Mouse (Mus musculus) spleen, postnatal 10 days (tissue): ENCODE data around the gene Churc1.
"Not testable (repeated sequence)": the region's sequence is repeated elsewhere in the genome, so short reads cannot be mapped to it uniquely, and the experiment has no call there.

Source experiments
- DNase-seq, 2 experiments: peaks; one replicate each; pipeline ENCODE4 v3.0.0; 2021 to 2022; ENCODE audit warnings: low spot score in 2 of 2

The Churc1 gene

DNA sequence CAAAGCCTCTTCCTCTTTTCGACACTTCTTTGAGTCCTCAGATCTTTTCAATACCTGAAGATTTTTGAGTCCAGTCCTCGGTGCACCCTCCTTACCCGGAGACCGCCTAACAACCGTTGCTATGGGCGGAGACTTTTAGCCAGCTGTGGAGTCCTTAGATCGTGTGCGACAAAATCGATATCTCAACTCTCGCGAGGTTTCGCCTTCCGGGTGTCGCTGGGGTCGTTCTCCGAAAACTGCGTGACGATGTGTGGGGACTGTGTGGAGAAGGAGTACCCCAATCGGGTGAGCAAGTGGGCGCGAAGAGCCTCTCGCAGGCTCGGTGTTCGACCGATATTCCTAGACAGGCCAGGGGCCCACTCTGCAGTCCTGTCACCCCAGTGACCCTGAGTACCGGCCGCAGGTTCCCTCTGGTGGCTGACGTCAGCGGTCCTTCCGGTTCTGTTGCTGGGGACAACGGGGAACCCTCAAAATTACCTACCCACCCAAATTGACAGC, at the start of gene Churc1, which contains the start of gene Fntb:
Churc1 (plus strand) TSS at position 185 of the 498 bp plus-strand sequence.
Fntb (plus strand) TSS at position 236 of the 498 bp plus-strand sequence.
- peak; percentile 93 to 98 for DNase-seq

DNA sequence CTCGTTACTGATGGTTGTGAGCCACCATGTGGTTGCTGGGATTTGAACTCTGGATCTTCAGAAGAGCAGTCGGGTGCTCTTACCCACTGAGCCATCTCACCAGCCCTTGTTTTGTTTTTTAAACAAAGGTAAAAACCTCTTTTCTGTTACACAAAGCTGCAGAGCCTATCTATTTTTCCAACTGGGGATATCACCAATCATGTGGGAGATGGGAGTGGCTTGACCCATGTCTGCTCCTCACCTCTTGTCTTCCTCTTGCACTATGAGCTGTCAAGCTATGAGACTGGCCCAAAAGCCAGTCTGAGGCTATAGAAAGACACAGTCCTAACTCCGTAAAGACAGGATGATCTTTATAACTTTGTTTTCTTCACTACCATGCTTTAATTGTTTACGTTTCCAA, 47.0 kb upstream of the Churc1 start:
- peak in 1 of 2 experiments; percentile 5 for DNase-seq

DNA sequence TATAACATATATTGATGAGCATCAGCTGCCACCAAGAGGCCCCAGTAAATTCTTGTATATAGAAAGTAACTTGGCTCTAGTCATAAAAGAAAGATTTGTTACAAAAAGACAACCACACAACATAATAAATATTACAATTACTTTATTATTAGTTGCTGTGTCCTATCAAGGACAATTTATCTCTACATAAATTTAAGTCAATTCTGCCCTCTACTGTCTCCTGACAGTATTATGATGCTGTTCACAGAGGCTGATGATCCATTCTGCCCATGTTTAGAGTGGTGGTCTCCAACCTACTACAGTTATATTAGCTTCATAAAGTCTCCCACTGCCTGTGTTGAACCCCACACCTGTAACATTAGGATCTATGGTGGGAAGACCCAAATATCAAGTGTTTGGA, 44.8 kb upstream of the Churc1 start:
- DNase-seq = peak in 1 of 2 experiments; percentile 3

DNA sequence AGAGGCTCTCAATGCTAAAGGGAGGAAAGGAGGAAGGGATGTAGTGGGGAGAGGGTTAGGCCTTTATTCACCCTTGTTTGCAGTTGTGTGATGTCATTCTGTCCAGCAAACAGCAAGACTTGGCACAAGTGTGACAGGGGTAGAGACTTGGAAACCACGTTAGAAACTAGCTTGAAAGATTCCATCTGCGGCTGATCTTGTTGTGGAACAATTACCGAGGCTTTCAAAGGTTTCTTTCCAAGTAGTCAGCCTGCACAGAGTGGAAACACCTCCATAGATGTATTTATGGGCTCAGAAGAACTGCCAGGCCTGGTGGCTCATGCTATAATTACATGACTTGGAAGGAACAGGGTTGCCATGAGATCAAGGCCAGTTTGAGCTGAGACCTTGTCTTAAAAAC, 43.3 kb upstream of the Churc1 start:
- peak in 1 of 2 experiments; percentile 0 for DNase-seq

DNA sequence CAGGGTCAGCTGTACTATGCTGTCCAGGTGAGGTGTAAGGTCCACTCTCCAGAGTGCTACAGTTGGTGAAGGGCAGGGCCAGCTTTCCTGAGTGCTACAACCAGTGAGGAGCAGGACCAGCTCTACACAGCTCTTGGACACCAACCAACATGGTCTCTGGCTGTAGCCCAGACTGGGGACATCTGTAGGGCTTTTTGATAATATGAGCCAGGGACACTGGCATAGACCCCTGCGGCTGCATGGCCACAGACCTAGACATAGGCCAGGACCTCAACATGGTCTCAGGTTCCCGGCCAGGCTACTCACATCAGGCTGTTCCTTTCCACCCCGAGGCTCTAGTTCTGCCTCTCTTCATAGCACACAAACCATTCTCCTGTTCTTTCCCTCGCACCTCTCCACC, 37.4 kb upstream of the Churc1 start:
- peak in 1 of 2 experiments; percentile 2 for DNase-seq

DNA sequence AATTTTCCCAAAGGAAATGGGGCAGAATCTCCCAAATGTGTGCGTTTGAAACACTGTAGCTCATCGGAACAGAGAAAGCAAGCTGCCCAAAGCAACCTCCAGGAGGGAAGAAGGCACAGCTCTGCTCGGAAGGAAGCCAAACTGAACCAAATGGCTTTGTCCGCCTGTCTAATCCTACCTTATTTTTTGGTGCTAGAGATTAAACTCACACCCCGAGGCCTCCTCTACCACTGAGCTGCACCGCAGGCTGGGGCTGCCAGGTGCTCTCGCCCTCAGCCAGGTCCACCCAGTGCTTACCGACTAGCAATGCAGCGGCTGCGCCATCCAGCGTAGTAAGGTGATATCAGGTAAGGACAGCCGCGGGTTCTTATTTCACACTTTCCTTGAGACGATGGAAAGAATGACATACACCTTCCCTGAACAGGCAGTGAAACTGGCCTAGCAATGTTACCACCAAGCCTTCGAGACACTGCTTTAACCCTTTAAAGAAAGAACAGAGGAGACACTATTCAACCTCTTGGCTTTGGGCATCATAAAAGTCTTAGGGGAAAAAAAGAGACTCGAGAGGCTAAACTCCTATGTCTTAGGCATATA, 14.4 kb upstream of the Churc1 start:
- DNase-seq = no peak

DNA sequence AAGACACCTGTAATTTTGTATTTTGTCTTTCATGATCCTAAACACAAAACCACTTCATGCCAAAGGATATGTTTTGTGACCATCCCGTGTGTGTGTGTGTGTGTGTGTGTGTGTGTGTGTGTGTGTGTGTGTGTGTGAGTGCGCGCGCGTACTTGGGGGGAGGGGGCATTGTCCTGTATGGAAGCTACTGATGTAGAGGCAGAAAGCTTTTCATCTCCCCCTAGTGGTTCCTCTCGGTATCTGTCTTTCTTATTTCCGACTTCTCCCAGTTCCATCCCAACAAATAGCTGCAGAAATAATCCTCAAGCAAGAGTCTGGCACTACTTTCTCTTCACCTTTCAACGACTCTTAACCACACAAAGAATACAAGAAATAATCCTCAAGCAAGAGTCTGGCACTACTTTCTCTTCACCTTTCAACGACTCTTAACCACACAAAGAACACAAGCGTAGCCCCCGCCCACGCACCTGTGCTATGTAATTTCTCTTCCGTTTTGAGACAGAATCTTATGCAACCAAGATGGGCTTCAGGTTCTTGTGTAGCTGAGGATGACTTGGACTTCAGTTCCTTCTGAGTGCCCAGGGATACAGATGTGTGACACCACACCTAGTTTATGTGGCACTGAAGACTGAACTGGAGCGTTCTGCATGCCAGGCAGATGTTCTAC, 12.6 kb upstream of the Churc1 start:
- peak in 1 of 2 experiments; percentile 49 for DNase-seq

DNA sequence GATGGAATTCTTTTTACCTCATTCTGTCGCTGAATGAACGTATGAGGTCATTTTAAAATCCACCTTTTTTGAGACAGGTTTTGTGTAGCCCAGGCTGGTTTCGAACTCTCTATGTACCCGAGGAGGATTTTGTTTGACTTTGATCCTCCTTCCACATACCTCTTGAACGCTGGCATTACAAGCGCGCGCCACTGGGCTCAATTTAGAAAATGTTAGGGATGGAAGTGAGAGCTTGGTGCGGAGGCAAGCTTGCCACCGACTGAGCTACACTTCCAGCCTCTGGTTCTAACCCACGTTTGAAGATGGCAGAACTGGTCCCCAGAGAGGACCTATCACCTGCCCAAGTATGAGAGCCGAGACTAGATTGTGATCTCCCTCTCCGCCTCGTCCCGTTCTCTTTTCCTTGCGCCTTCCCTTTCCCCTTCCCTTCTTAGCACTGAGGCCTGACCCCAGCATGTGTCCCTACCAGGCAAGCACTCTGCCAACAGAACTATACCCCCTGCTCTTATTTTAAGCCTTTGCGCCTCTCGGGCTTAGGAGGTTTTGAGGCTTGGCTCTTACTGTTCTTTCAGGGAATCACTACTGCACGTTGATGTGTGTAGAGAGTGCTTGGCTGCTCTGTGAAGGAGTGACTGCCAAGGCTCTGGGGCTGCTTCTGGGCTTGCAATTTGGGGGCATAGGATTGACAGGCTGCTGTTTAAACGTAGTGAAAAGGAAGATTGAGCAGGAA, 728 bp downstream of the Churc1 start:
- DNase-seq = no peak

DNA sequence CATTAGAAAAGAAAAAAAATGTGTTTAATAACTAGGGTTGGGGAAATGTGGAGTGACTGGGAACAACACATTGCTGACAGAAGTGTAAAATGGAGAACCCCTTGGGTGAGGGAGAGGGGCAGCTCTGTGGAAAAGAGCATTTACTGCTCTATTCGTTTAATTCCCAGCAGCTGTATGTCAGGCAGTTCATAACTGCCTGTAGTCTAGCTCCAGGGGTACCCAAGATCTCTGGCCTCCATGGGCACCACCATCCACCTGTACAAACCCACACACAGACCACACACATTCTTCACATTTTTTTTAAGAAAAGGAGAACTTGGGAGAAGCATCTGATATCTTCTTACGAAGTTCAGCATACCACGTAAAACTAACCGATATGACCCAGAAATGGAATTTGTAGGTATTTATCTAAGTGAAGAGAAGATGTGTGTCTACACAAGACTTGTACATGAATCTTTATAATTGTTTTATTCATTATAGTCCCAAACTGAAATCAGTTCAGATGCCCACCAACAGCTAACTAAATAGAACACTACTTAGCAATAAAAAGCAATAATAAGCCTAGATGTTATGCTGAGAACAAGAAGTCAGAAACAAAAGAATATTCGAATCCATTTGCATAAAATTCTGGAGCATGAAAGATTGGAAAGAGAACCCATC, 5.6 kb downstream of the Churc1 start:
- DNase-seq = no peak

DNA sequence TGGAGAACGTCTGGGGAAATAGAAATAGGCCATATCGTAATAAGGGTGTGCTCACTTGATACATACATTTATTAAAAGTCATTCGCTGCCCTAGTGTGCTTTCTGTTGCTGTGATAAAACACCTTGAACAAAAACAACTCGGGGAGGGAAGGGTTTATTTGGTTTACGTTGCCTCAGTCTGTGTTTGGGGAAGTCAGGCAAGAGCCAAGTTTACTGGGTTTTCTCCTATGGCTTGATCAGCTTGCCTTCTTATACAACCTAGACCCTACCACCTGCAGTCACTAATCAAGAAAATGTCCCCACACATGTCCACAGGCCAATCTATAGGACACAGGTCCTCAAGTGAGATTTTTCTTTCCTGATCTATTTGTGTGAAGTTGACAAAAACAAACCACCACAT, 6.2 kb downstream of the Churc1 start:
- DNase-seq = no peak

DNA sequence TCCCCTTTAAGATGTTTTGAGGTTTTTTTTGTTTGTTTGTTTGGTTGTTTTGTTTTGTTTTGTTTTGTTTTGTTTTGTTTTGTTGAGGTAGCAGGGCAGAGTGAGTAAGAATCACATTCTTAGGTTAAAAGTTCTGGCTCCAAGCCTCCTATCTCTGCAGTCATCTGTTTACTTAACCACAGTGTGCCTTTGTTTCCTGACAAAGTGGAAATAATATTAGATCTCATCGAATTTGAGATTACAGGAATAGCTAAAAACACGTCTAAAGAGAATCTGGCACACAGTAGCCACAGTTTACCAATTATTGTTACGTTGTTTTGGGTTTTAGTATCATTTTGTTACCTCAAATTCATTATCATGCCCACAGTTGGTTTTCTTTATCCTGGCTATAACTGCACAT, 9.3 kb downstream of the Churc1 start:
- no peak for DNase-seq

DNA sequence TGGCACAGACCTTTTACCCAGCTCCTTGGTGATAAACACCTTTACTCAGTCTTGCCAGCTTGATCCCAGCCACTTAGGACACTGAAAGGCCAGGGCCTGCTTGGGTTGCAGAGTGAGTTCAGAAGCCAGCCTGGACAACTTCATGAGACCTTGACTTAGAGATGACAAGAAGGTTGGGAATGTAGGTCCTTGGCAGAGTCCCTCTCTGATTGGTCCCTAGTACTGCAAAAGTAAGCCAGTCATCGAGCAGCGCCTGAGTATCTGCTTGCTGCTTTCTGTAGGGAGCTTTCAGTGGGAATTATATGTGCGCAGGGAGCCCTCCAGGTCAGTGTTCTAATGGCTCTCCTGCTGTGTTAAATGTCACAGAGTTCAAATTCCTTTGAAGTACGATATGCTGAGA, 9.8 kb downstream of the Churc1 start:
- DNase-seq = no peak

DNA sequence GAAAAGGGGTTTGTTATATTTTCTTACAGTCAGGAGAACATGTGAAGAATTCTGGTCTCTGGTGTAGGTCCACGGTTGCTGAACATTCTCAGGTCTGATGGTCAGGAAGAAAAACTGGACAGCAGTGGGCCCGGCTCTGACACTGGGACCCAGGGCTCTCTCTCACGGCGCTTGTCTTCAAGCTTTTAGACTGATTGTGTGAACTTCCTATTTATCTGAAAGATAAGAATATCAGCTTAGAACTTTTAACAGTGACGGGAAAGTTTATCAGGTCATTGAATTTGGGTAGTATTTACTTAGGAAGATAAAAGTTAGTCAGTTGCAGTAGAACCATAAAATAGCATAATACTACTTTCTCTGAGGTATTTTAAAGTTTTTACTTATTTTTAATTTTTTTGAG, 11.6 kb downstream of the Churc1 start:
- no peak for DNase-seq

DNA sequence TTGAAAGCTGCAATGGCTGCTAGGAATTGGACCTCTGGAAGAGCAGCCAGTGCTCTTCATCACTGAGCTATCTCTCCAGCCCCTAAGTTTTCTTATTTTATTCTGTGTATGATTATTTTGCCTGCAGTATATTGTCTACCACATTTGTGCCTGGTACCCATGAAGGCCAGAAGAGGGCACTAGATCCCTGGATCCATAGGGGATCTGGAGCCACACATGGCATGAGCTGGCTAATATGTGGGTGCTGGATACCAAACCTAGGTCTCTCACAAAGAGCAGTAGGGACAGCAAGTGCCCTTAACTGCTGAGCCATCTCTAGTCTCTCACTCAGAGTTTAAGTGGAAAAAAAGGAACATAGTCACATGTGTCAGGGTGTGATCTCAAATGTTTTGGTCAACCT, 12.5 kb downstream of the Churc1 start:
- no peak for DNase-seq

DNA sequence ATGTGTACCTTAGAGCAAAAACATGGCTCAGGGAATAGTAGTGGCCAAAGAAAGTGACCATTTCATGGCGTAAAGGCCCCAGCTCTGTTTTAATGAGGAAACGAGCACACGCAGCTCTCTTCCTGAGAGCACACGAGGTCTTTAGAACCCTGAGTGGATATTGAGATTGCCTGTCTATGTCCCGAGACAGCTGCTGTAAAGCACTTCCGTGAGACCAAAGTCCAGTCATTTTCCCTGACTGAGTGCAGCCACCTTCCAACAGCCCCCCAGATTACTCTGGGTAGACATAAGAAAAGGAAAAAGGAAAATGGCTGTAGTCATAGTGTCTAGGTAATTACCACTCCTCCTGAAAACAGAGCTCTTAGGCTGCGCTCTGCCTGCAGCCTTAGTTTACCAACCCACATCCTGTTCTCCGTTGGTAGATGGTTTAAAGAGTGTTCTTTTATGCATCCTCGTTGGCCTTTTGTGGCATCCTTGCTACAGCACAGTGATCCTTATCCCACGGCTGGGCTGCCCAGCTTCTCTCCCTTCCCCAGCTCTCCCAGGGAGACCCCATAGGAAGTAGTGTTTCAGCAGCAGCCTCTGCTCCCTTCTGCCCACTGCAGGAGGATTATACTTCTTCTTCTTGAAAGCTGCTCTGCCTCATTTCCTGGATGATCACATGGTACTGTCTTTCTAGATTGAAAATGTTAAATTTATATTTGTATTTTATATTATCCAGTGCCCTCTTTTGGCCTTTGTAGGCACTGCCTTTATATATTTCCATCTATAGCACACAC, 13.2 kb downstream of the Churc1 start:
- no peak for DNase-seq

DNA sequence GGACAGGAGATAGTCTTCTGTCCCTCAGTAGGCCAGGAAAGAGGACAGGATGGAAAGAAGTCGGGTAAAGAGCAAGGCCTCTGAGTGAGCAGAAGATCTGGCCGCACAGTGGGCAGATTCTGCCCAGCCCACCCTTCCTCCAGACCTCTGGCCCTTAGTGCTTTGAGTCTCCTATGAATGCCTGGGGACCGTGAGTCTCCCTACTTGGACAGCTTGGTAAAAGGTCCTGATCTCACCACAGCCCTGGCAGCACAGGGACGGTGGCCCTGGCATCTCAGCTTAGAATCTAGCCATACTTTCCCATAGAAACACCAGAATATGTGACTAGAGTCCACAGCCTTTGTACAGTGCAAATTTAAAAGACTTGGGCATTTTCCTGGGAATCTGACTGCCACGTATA, 14.6 kb downstream of the Churc1 start:
- DNase-seq = no peak

DNA sequence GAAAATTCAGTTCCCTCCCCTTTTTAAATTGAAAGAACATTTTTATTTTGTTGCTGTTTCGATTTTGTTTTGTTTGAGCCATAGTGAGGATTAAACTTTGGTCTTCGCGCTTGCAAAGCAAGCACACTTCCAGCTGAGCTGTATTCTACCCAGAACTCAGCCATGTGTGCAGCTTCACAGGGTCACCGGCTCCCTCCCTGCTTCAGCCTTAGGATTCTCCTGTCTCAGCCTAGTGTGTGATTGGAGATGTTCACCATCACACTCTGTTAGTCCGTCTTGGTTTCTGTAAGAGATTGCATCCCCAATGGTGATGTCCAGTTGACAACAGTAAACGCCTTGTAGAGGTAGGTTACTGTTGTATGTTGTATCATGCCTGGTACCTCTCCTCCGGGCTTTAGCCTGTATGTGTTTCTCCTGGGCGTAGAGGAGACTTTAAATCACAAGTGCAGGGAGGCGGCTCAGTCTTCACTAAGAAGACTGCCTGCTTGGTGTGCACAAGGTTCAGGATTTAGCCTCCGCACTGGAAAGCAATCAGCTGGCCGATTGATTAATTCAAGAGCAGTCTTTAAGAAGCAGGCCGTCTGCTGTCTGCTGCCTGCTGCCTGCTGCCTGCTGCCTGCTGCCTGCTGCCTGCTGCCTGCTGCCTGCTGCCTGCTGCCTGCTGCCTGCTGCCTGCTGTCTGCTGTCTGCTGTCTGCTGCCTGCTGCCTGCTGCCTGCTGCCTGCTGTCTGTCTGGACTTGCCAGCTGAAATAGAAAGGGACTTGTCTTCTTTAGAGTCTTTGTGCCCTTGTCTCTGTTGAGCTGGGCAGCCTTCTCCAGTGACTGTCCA, 15.5 kb downstream of the Churc1 start:
- DNase-seq = no peak

DNA sequence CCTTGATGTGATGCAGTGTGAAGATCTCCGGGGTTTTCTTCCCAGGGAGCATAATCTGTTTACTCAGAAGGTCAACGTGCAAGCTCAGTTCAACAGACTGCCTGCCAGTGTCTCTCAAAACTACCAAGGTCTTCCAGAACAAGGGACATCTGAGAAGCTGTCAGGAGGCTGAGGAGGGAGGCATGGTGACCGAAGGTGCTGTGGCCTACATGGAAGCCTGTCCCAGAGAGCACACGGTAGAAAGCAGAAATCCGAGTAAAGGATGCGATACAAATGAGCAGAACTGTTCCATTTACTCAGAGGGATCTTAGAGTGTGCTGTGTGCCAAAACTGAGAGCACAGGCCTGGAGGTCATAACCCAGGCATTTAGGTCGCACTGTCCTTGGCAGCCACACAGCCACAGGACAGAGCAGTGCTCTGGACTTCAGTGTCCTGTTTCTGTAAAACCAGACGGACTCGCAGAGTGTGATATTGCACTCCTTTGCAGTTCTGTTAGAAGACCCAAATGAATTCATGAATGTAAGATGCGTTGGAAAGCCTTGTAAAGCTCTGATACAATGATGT, 18.8 kb downstream of the Churc1 start:
- DNase-seq = no peak

DNA sequence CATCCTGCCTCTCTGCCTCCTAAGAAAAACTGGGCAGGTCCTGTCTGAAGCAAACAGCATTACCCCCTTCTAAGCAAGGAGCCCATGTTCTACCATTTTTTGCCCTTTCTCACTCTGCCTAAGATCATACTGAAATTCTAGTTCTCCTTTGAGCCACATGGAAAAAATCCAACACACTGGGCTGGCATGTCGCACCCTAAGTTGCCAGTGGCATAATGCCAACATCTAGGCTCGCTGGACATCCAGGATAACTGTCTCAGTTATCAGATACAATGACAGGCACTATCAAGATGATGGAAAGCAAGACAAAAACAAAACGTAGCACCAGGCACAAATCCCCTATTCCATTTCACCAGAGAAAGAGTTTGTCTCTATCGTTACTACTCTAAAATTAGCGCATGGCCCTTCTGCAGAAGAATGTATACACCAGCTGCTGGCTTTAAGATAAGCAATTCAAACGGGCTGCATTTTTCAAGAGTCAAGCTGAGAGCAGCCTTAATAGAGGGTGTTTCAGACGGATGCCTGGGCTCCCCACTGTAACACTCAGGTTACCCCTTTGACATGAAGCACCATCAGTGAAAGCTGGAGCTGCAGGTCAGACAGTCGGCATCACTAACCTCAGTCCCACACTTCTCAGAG, 25.2 kb downstream of the Churc1 start:
- DNase-seq = no peak

DNA sequence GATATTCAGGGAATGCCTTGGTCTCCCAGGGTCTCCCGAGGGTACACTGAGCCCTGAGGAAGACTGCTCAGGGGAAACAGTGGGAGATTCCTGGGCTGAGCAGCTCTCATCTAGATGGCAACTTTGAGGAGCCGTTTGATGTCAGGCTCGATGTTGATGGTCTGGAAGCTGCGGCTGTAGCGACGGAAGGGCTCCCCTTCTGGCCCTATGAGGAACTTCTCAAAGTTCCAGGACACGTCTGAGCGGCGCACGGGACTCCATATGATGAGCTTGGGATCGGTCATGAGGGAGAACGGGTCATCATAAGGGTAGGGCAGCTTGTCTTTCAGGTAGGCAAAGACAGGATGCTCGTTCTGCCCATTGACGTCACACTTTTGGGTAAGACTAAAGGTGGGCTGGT, 27.2 kb downstream of the Churc1 start:
- not testable (repeated sequence) for DNase-seq
